Mouse (Mus musculus) liver, embryonic 14.5 days (tissue): Measurements from ENCODE around the gene Wdr81.

Source experiments
- CTCF ChIP-seq: IDR thresholded peaks from 2 replicates; pipeline ENCODE4 v1.5.1; 2016; ENCODE audit warnings: antibody characterized with exemption, low read depth, control low read depth
- EP300 ChIP-seq: IDR thresholded peaks from 2 replicates; pipeline ENCODE4 v1.6.1; 2016; ENCODE audit warnings: antibody characterized with exemption, low read depth

DNA sequence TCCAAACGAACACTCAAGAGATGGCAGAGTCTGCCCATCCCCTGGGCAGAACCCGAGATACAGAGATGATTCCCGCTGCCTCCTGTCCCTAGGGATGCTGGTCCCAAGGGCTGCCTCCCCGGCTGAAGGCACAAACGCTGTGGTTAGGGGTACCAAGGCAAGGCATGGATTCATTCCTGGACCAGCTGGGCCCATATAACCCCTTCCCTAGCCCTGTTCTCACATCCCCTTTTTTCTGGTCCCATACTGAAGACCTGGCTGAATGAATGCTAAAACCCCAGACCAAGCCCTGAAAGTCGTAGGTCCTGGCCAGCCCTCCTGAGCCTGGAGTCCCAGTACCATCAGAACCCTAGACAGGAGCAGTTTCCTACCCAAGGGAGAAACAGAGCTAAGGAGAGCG is 13.5 kb downstream of the Wdr81 start:
- no peak for TF ChIP-seq CTCF
- no peak for TF ChIP-seq EP300
